Mouse (Mus musculus) lung, adult 2 months (tissue): ENCODE data around the gene Pias4. TPM values are rescaled to one million over a fixed set of nuclear protein-coding genes. Genes with fewer than 3 reads are reported as not detected.

ENCODE experiments used
- DNase-seq: peaks from one replicate; pipeline ENCODE4 v3.0.0; 2022
- H3K4me1 ChIP-seq: fragments of 200-500 bp; 2 replicates; pipeline ENCODE4 v1.6.1; 2011; ENCODE audit warnings: low read length; ENCODE audit not compliant: control insufficient read depth, insufficient read depth
- H3K4me3 ChIP-seq: fragments of 200-500 bp; replicated peaks from 2 replicates; pipeline ENCODE3; 2011; ENCODE audit warnings: low read depth, mild to moderate bottlenecking, control low read depth, low read length; ENCODE audit errors: extremely low read depth
- CTCF ChIP-seq: fragments of 200-500 bp; IDR thresholded peaks from 2 replicates; pipeline ENCODE4 v1.5.1; 2011; ENCODE audit warnings: mild to moderate bottlenecking, low read length, control low read depth; ENCODE audit not compliant: insufficient read depth
- POLR2A ChIP-seq: fragments of 200-500 bp; IDR thresholded peaks from 2 replicates; pipeline ENCODE4 v1.6.1; 2011; ENCODE audit warnings: low read depth, mild to moderate bottlenecking, control low read depth, low read length, borderline replicate concordance; ENCODE audit errors: extremely low read depth
- WGBS: fragments of 180-500 bp; shearing (Covaris S2); methylation state at CpG from one replicate; pipeline ENCODE4 v1.1.7; 2018; 5-methylcytosine and 5-hydroxymethylcytosine counted together
- polyA plus RNA-seq: library from polyadenylated mRNA; depleted of rRNA; stranded (reverse); fragments of >200 nt; gene quantifications from 2 replicates; pipeline ENCODE4 v1.2.3, GENCODE M21; 2012; rRNA removed

Pias4 gene
- polyA plus RNA-seq, 1 experiment = 40.0 TPM

GRCm38 (mm10) chr10:81122889-81123288 is 44.8 kb downstream of the Pias4 start:
- Histone ChIP-seq H3K4me3 (no peak overlapping the region), H3K4me1 (peaks cover 4% of the 10 kb centered on the region)
- DNase-seq = no peak
- WGBS = 66% methylated on average over 2 of the region's 2 CpGs
- TF ChIP-seq POLR2A (no peak), CTCF (no peak)

GRCm38 (mm10) chr10:81120650-81121049 is 47.1 kb downstream of the Pias4 start:
- no peak overlapping the region for H3K4me3 ChIP-seq
- no peak for DNase-seq
- no peaks in the 10 kb centered on the region for H3K4me1 ChIP-seq
- WGBS = 78% methylated on average over 7 of the region's 7 CpGs
- TF ChIP-seq POLR2A (no peak), CTCF (no peak)

- no peak for DNase-seq
- Histone ChIP-seq H3K4me1 (no peaks in the 10 kb centered on the region), H3K4me3 (no peak overlapping the region)
- TF ChIP-seq POLR2A = no peak
- no peak for TF ChIP-seq CTCF
- WGBS = 93% methylated on average over 10 of the region's 10 CpGs
Observed at GRCm38 (mm10) chr10:81119625-81120024, 48.1 kb downstream of the Pias4 start.

GRCm38 (mm10) chr10:81112946-81113345 is 54.8 kb downstream of the Pias4 start:
- H3K4me3 ChIP-seq = no peak overlapping the region
- no peaks in the 10 kb centered on the region for H3K4me1 ChIP-seq
- TF ChIP-seq POLR2A = no peak
- no peak for TF ChIP-seq CTCF
- 89% methylated on average over 6 of the region's 6 CpGs for WGBS
- no peak for DNase-seq

- 2% methylated on average over 34 of the region's 35 CpGs for WGBS
- H3K4me1 ChIP-seq = peaks cover 11% of the 10 kb centered on the region
- TF ChIP-seq POLR2A (no peak), CTCF (no peak)
- DNase-seq = peak; percentile 85
- peak overlapping the region; percentile 87 for H3K4me3 ChIP-seq
Observed at GRCm38 (mm10) chr10:81106113-81106721, 61.5 kb downstream of the Pias4 start.

- H3K4me1 ChIP-seq = peaks cover 11% of the 10 kb centered on the region
- TF ChIP-seq CTCF (no peak), POLR2A (peak; percentile 100)
- H3K4me3 ChIP-seq = peak within 1 kb of the TSS; percentile 87
- DNase-seq = peak; percentile 98
- under 1% methylated on average over 56 of the region's 56 CpGs for WGBS
Observed at GRCm38 (mm10) chr10:81105565-81106112, 62.1 kb downstream of the Pias4 start, which contains the start of gene Map2k2. TSS of gene Map2k2 (plus strand) at chr10:81105915.

Other genes with a start within 250 kb of the Pias4 start
- 9.4 and 11.3 TPM in 2 replicates for gene Lmnb2, start 249.7 kb downstream of the Pias4 start, polyA plus RNA-seq
- gene Gadd45b, start 237.8 kb downstream of the Pias4 start, polyA plus RNA-seq = 103 and 120 TPM in 2 replicates
- 2.6 and 3.0 TPM in 2 replicates for gene Gng7, start 153.0 kb downstream of the Pias4 start, polyA plus RNA-seq
- gene Diras1, start 142.3 kb downstream of the Pias4 start, polyA plus RNA-seq = 0.03 TPM in 1 of 2 replicates, not detected in the other
- 44.2 and 46.9 TPM in 2 replicates for gene Slc39a3, start 130.5 kb downstream of the Pias4 start, polyA plus RNA-seq
- 182 and 183 TPM in 2 replicates for gene Sgta, start 107.7 kb downstream of the Pias4 start, polyA plus RNA-seq
- 31.7 and 59.6 TPM in 2 replicates for gene Thop1, start 97.9 kb downstream of the Pias4 start, polyA plus RNA-seq
- 0.15 and 0.47 TPM in 2 replicates for gene Creb3l3, start 69.0 kb downstream of the Pias4 start, polyA plus RNA-seq
- 147 and 176 TPM in 2 replicates for gene Map2k2, start 62.0 kb downstream of the Pias4 start, polyA plus RNA-seq
- gene Zbtb7a, start 32.7 kb downstream of the Pias4 start, polyA plus RNA-seq = 66.7 and 83.6 TPM in 2 replicates
- gene Eef2, start 8.7 kb upstream of the Pias4 start, polyA plus RNA-seq = 1,377 and 1,420 TPM in 2 replicates
- gene Dapk3, start 15.1 kb upstream of the Pias4 start, polyA plus RNA-seq = 70.4 and 73.5 TPM in 2 replicates
- gene 4930442H23Rik, start 15.9 kb upstream of the Pias4 start, polyA plus RNA-seq = not detected in 2 replicates
- gene Nmrk2, start 34.1 kb upstream of the Pias4 start, polyA plus RNA-seq = 0.28 and 0.59 TPM in 2 replicates
- 0.08 and 0.20 TPM in 2 replicates for gene Atcay, start 62.9 kb upstream of the Pias4 start, polyA plus RNA-seq
- gene Zfr2, start 65.2 kb upstream of the Pias4 start, polyA plus RNA-seq = 8.9 and 10.0 TPM in 2 replicates
- 2.7 and 3.3 TPM in 2 replicates for gene Matk, start 85.0 kb upstream of the Pias4 start, polyA plus RNA-seq
- gene Mrpl54, start 99.0 kb upstream of the Pias4 start, polyA plus RNA-seq = 60.1 and 87.9 TPM in 2 replicates
- 86.4 and 104 TPM in 2 replicates for gene Apba3, start 99.0 kb upstream of the Pias4 start, polyA plus RNA-seq
- gene Tjp3, start 123.7 kb upstream of the Pias4 start, polyA plus RNA-seq = 27.6 and 27.7 TPM in 2 replicates
- 103 and 104 TPM in 2 replicates for gene Pip5k1c, start 125.0 kb upstream of the Pias4 start, polyA plus RNA-seq
- 30.5 and 36.7 TPM in 2 replicates for gene Cactin, start 153.2 kb upstream of the Pias4 start, polyA plus RNA-seq
- 39.9 and 44.0 TPM in 2 replicates for gene Tbxa2r, start 160.8 kb upstream of the Pias4 start, polyA plus RNA-seq
- gene Gipc3, start 175.3 kb upstream of the Pias4 start, polyA plus RNA-seq = 10.3 and 11.2 TPM in 2 replicates
- gene Hmg20b, start 182.6 kb upstream of the Pias4 start, polyA plus RNA-seq = 106 and 134 TPM in 2 replicates
- gene Mfsd12, start 189.6 kb upstream of the Pias4 start, polyA plus RNA-seq = 33.3 and 39.9 TPM in 2 replicates
- gene 4930404N11Rik, start 197.9 kb upstream of the Pias4 start, polyA plus RNA-seq = 21.9 and 25.8 TPM in 2 replicates
- 59.3 and 61.8 TPM in 2 replicates for gene Fzr1, start 210.6 kb upstream of the Pias4 start, polyA plus RNA-seq
- 79.2 and 83.4 TPM in 2 replicates for gene Dohh, start 216.5 kb upstream of the Pias4 start, polyA plus RNA-seq
- gene Gm48551, start 216.5 kb upstream of the Pias4 start, polyA plus RNA-seq = 3.7 and 6.3 TPM in 2 replicates
- 3.6 and 5.9 TPM in 2 replicates for gene Gm48552, start 221.1 kb upstream of the Pias4 start, polyA plus RNA-seq
- 8.8 and 10.1 TPM in 2 replicates for gene Smim24, start 225.1 kb upstream of the Pias4 start, polyA plus RNA-seq